Mouse (Mus musculus) c-Kit-negative CD71-positive TER-119-positive erythroid progenitor cells, embryonic 14.5 days (primary cell): ENCODE results near the gene Sh2d2a.
"Not testable (repeated sequence)": the region's sequence is repeated elsewhere in the genome, so short reads cannot be mapped to it uniquely, and the experiment has no call there.

Experiments
- DNase-seq: peaks from one replicate; pipeline ENCODE4 v3.0.0-alpha.2; 2013; ENCODE audit warnings: low read depth, low spot score

The Sh2d2a gene

DNA sequence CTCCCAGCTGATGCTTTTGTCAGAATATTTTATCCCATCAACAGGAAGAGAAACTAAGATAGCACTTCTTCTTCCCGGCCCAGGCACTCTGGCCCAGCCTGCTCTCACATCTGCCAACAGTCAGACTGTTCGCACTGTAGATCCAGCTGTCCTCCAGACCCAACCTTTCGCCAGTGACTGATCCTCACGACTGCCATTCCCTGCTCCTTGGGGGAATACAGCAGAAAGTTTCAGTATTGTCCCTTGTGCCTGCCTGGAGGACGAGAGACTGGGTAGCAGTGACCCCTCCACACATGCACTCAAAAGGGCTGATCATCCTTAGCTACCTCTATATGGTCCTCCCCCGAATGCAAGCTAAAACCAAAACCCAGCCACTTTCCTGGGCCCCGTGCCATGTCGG, 9.4 kb downstream of the Sh2d2a start:
- no peak for DNase-seq

DNA sequence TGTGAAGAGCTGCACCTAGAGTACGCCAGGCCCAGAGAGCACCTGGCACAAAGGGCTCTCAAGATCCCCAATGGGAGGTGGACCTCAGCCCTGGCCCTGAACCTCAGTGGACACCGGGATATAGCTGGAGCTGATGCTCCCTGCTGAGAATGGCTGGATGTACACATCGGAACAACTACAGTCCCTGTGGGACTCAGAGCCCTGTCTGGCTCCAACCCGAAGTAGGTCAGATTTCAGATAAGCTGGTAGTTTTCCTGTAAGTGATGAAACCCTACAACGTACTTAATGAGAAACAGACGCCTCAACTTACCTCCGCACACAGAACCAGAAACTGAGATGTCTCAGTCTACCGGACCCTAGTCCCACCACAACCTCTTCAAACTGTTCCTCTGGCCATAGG, 11.1 kb downstream of the Sh2d2a start:
- DNase-seq: no peak

GRCm38 (mm10) chr3:87859813-87860212, 13.3 kb downstream of the Sh2d2a start:
- DNase-seq: peak; percentile 35

- DNase-seq: not testable (repeated sequence)
These were observed 17.6 kb downstream of the Sh2d2a start for GRCm38 (mm10) chr3:87864111-87864510.

DNA sequence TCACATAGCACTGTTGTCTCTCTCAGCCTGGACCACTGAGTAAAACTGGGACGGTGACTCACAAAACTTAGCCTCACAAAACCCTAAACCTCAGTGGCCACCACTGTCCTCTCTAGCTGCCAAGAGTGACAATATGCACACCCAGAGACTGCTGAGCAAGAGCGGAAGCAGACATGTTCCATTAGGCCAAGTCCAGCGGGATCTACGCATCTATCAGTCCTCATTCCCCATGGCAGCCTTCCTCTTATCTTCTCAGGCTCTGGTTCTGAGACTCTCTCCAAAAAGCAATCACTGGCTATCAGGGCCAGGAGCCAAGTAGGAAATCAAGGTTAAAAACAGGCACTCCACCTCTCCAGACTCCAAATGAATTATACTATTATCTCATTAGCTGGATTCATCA, 31.2 kb downstream of the Sh2d2a start:
- no peak for DNase-seq

DNA sequence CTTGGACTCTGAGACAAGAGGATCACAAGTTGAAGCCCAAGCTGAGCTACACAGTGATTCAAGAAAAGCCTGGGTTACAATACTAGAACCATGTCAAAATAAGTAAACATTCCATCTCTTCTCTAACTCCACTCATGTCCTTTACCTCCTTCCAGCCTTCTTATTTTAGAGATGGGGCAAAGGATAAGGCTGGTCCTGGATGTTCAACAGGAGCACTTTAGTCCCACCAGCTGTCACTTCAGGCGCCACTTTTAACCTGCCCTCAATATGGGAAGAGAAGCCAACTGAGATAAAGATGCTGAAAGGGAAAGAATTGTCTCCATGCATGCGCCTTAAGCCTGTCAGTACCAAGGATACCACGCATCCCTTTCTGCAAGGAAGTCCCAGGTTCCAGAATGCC, 37.7 kb downstream of the Sh2d2a start:
- DNase-seq: no peak

GRCm38 (mm10) chr3:87884708-87885251, 38.2 kb downstream of the Sh2d2a start:
- DNase-seq: no peak

GRCm38 (mm10) chr3:87885281-87886003, 38.9 kb downstream of the Sh2d2a start, which contains the start of gene Prcc:
Gene Prcc (minus strand): TSS chr3:87885608.
- peak; percentile 95 for DNase-seq

DNA sequence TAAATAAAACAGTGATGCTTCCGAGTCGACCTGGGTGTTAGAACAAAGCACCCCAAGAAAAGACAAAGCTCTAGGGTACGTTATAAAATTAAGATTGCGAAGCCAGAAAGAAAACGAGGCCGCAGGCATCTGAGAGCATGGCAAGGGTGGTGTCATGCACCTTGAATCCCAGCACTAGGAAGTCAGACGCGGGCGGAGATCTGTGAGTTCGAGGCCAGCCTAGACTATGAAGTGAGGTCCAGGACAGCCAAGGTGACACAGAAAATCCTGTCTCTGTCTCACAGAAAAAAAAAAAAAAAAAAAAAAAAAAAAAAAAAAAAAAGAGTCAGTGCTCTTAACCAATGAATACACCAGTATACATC, 39.4 kb downstream of the Sh2d2a start:
- no peak for DNase-seq

- no peak for DNase-seq
These were observed 39.9 kb downstream of the Sh2d2a start for GRCm38 (mm10) chr3:87886416-87886815.

- not testable (repeated sequence) for DNase-seq
These were observed 40.8 kb downstream of the Sh2d2a start for GRCm38 (mm10) chr3:87887400-87887799.

DNA sequence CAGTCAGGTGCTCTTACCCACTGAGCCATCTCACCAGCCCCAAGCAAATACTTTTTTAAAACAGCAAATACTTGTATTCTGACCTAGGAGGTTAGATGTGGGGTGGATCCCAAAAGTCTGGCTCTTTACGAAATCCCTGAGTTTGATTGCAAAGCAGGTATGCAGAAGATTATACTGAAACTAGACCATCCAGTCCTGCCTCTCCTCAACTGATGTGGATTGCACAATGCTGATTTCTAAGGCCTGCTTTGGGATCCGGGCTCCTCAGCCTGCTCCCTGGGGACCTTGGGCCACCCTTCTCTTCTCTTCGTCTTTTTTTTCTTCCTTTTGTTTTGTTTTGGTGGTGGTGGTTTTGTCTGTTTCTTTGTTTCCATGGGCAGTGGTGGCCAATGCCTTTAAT, 44.9 kb downstream of the Sh2d2a start:
- DNase-seq: no peak

- DNase-seq: no peak
These were observed 46.9 kb downstream of the Sh2d2a start for GRCm38 (mm10) chr3:87893367-87893905.

- DNase-seq: no peak
These were observed 52.7 kb downstream of the Sh2d2a start for GRCm38 (mm10) chr3:87899266-87899665.

GRCm38 (mm10) chr3:87899776-87900175, 53.2 kb downstream of the Sh2d2a start:
- DNase-seq: no peak

GRCm38 (mm10) chr3:87901036-87901624, 54.6 kb downstream of the Sh2d2a start:
- no peak for DNase-seq

DNA sequence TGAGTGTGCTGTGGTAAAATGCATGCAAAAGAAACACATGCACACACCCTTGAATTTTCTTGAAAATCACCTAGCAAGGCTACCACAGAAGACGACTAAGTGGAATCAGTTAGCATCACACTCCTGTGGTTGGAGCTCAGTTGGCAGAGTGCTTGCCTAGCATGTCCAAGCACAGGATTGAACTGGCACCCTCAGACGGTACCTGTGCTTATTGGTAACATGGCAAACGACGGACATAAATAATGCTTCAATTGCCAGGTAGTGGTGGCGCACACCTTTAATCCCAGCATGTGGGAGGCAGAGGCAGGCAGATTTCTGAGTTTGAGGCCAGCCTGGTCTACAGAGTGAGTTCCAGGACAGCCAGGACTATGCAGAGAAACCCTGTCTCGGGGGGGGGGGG, 55.4 kb downstream of the Sh2d2a start:
- DNase-seq: not testable (repeated sequence)

GRCm38 (mm10) chr3:87903821-87904220, 57.3 kb downstream of the Sh2d2a start:
- DNase-seq: no peak
